ENCODE assay signal across 29 mouse cellular contexts in the genomic region with DNA sequence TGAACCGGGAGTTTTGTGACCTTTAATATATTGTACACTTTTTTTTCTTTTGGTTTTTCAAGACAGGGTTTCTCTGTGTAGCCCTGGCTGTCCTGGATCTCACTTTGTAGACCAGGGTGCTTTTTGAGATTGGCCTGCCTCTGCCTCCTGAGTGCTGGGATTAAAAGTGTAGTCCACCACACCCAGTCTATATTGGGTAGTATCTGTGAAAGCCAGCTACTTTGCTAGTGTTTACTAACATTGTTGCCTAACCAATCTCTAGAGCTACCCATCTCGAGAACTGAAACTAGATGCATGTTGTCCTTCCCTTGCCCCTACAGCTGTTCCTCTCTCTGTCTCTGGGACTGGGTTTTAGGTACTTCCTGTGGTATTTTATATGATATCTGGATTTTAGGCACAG. TPM values are rescaled to one million over a fixed set of nuclear protein-coding genes. Genes with fewer than 3 reads are reported as not detected.
DNase-seq lines count a peak whose midpoint lies in the region; ATAC-seq and TF ChIP-seq lines count a peak whose summit lies in the region.
"Had no signal": no experiment of that assay in that cellular context is flagged by ENCODE, and none has a peak within 500 bp of the region (broad histone marks: within the 10 kb centered on the region; RNA-seq: fewer than 3 reads in every experiment).

No protein-coding gene starts in this region.

- no peak overlapping the region for H3K4me3 ChIP-seq in liver, embryonic 11.5 days (ENCODE audit: low read depth, low read length)
- peak overlapping the region in 1 of 2 experiments; percentile 4; a peak in 1 of 4 replicates for H3K4me3 ChIP-seq in liver, embryonic 14.5 days (ENCODE audit: insufficient read depth in 1 of 2, low read depth in 2 of 2, low read length in 2 of 2)
- H3K4me3 ChIP-seq in liver, postnatal 0 days (ENCODE audit: low read depth, low read length) = no peak overlapping the region
- no peak overlapping the region for H3K4me3 ChIP-seq in heart, adult 2 months
- H3K4me3 ChIP-seq in hindbrain, postnatal 0 days (ENCODE audit: low read length) = no peak overlapping the region
- H3K4me3 ChIP-seq: gastrocnemius, adult 2 months; heart, embryonic 12.5 days; heart, embryonic 15.5 days; hindbrain, embryonic 10.5 days; hindbrain, embryonic 13.5 days had no signal

- WGBS in liver, embryonic 11.5 days = 76% methylated on average over 2 of the region's 2 CpGs
- WGBS in liver, embryonic 14.5 days (ENCODE audit: insufficient replicate concordance) = 64% methylated on average over 2 of the region's 2 CpGs
- WGBS in liver, postnatal 0 days (ENCODE audit: insufficient replicate concordance) = 72% methylated on average over 2 of the region's 2 CpGs
- WGBS in heart, adult 2 months = 88% methylated on average over 2 of the region's 2 CpGs
- 88% methylated on average over 2 of the region's 2 CpGs for WGBS in hindbrain, postnatal 0 days

- H3K27me3 ChIP-seq in liver, embryonic 11.5 days (replicated peaks; ENCODE audit: control insufficient read depth, insufficient read depth, low read length) = peaks cover 3% of the 10 kb centered on the region
- no peaks in the 10 kb centered on the region for H3K27me3 ChIP-seq in liver, embryonic 14.5 days (ENCODE audit: control insufficient read depth, insufficient read depth, low read length)
- peaks cover 19% of the 10 kb centered on the region for H3K27me3 ChIP-seq in liver, postnatal 0 days (ENCODE audit: insufficient read depth, low read length)
- peaks cover 6% of the 10 kb centered on the region for H3K27me3 ChIP-seq in heart, adult 2 months (ENCODE audit: control insufficient read depth, insufficient read depth, low read length)
- H3K27me3 ChIP-seq in hindbrain, postnatal 0 days (ENCODE audit: insufficient read depth, low read length) = no peaks in the 10 kb centered on the region; the same call in 1 of the 2 replicates
- H3K27me3 ChIP-seq: CH12.LX, Patski had no signal

- H3K4me1 ChIP-seq in liver, embryonic 11.5 days (replicated peaks; ENCODE audit: control insufficient read depth, insufficient read depth, low read length) = peaks cover 28% of the 10 kb centered on the region
- H3K4me1 ChIP-seq in liver, embryonic 14.5 days (replicated peaks; ENCODE audit: control insufficient read depth in 2 of 2, insufficient read depth in 2 of 2, low read length in 1 of 2) = peaks cover 40 to 54% of the 10 kb centered on the region in 2 experiments
- H3K4me1 ChIP-seq in liver, postnatal 0 days (ENCODE audit: insufficient read depth) = peaks cover 15% of the 10 kb centered on the region
- no peaks in the 10 kb centered on the region for H3K4me1 ChIP-seq in heart, adult 2 months (ENCODE audit: control insufficient read depth, insufficient read depth, low read length)
- no peaks in the 10 kb centered on the region for H3K4me1 ChIP-seq in hindbrain, postnatal 0 days (ENCODE audit: insufficient read depth, low read length)

- no peak overlapping the region for H3K9ac ChIP-seq in liver, embryonic 11.5 days (ENCODE audit: low read depth, low read length)
- no peak overlapping the region; the same call in 1 of the 2 replicates for H3K9ac ChIP-seq in liver, embryonic 14.5 days (replicated peaks)
- H3K9ac ChIP-seq in liver, postnatal 0 days (replicated peaks) = no peak overlapping the region
- no peak overlapping the region for H3K9ac ChIP-seq in heart, adult 2 months (ENCODE audit: low read depth, low read length)
- no peak overlapping the region for H3K9ac ChIP-seq in hindbrain, postnatal 0 days (replicated peaks; ENCODE audit: low read length)
- H3K9ac ChIP-seq: forebrain, postnatal 0 days; heart, embryonic 12.5 days; heart, embryonic 15.5 days; hindbrain, embryonic 13.5 days had no signal

- ATAC-seq in liver, embryonic 11.5 days (replicated peaks; ENCODE audit: low FRiP score) = no peak
- peak; percentile 56 for ATAC-seq in erythroid progenitor cell, adult 5-6 weeks (replicated peaks; ENCODE audit: low FRiP score, poor library complexity, severe bottlenecking)
- ATAC-seq in liver, embryonic 14.5 days (ENCODE audit: insufficient read depth) = peak; percentile 26
- peak; percentile 37 for ATAC-seq in liver, postnatal 0 days
- ATAC-seq in hindbrain, postnatal 0 days = no peak
- ATAC-seq: forebrain, embryonic 14.5 days; forebrain, postnatal 0 days; intestine, postnatal 0 days; Patski had no signal

- H3K4me2 ChIP-seq in liver, embryonic 11.5 days = no peak overlapping the region
- H3K4me2 ChIP-seq in liver, embryonic 14.5 days (ENCODE audit: low read depth) = peak overlapping the region; percentile 66
- peak overlapping the region; percentile 57; the same call in 1 of the 2 replicates for H3K4me2 ChIP-seq in liver, postnatal 0 days (ENCODE audit: low read depth, low read length)
- H3K4me2 ChIP-seq in hindbrain, postnatal 0 days (ENCODE audit: low read depth, low read length) = no peak overlapping the region
- H3K4me2 ChIP-seq: heart, embryonic 12.5 days; heart, embryonic 15.5 days; hindbrain, embryonic 13.5 days had no signal

- no peak for TF ChIP-seq CTCF in liver, embryonic 14.5 days (IDR thresholded peaks at IDR 0.05; ENCODE audit: low read depth)
- TF ChIP-seq CTCF in liver, postnatal 0 days (IDR thresholded peaks at IDR 0.05; ENCODE audit: low read depth) = no peak
- no peak for TF ChIP-seq CTCF in heart, adult 2 months (IDR thresholded peaks at IDR 0.05)
- no peak for TF ChIP-seq CTCF in hindbrain, postnatal 0 days (IDR thresholded peaks at IDR 0.05; ENCODE audit: low read depth)

- no peak for TF ChIP-seq POLR2A in heart, adult 2 months (IDR thresholded peaks at IDR 0.05; ENCODE audit: insufficient read depth, low read depth, low read length)

- peak; percentile 70 for TF ChIP-seq EP300 in liver, embryonic 14.5 days (IDR thresholded peaks at IDR 0.05; ENCODE audit: low read depth)
- TF ChIP-seq EP300 in liver, postnatal 0 days (IDR thresholded peaks at IDR 0.05; ENCODE audit: low read depth) = peak; percentile 88
- TF ChIP-seq EP300 in heart, adult 2 months (IDR thresholded peaks at IDR 0.05; ENCODE audit: insufficient read depth, low read depth, low read length) = no peak

- intact Hi-C loops in heart, adult 2 months (cut with DNase I) = no loop called here

- no peak overlapping the region for H3K27ac ChIP-seq in liver, embryonic 11.5 days (ENCODE audit: low read depth, low read length)
- peak overlapping the region; percentile 80 for H3K27ac ChIP-seq in liver, embryonic 14.5 days
- peak overlapping the region; percentile 46 for H3K27ac ChIP-seq in liver, postnatal 0 days (ENCODE audit: low read depth)
- H3K27ac ChIP-seq in heart, adult 2 months = no peak overlapping the region
- H3K27ac ChIP-seq in hindbrain, postnatal 0 days = no peak overlapping the region
- H3K27ac ChIP-seq: gastrocnemius, adult 2 months; heart, embryonic 15.5 days; hindbrain, embryonic 10.5 days; hindbrain, embryonic 13.5 days had no signal

- no peaks in the 10 kb centered on the region for H3K36me3 ChIP-seq in liver, embryonic 11.5 days (ENCODE audit: control insufficient read depth, insufficient read depth, low read length)
- peaks cover 6% of the 10 kb centered on the region for H3K36me3 ChIP-seq in liver, embryonic 14.5 days (replicated peaks; ENCODE audit: control insufficient read depth, insufficient read depth, low read depth)
- H3K36me3 ChIP-seq in liver, postnatal 0 days (replicated peaks; ENCODE audit: insufficient read depth, low read length) = 0 out of 2 replicates have a peak, but pooled peaks cover 6% of the 10 kb centered on the region
- H3K36me3 ChIP-seq in heart, adult 2 months (ENCODE audit: control insufficient read depth, insufficient read depth, low read length) = no peaks in the 10 kb centered on the region
- no peaks in the 10 kb centered on the region for H3K36me3 ChIP-seq in hindbrain, postnatal 0 days (ENCODE audit: insufficient read depth, low read length)
- H3K36me3 ChIP-seq: heart, embryonic 12.5 days; heart, embryonic 15.5 days; hindbrain, embryonic 10.5 days; hindbrain, embryonic 13.5 days had no signal

- peak; percentile 53 for DNase-seq in liver
- DNase-seq in liver, embryonic 11.5 days (ENCODE audit: low spot score) = no peak
- peak; percentile 51 to 76 (median 76) for DNase-seq in liver, embryonic 14.5 days (ENCODE audit: low read depth in 3 of 3, low spot score in 3 of 3)
- DNase-seq in liver, postnatal 0 days = no peak
- DNase-seq in heart, adult 2 months = no peak
- DNase-seq in urinary bladder, adult 2 months (ENCODE audit: low spot score) = no peak
- DNase-seq in hindbrain, postnatal 0 days (ENCODE audit: low spot score) = no peak
- DNase-seq: adrenal gland, adult 2 months; adrenal gland, postnatal 25 days; B cell, adult 2 months; cerebellum, adult 2 months; cerebellum, postnatal 10 days; cerebellum, postnatal 36 days; embryo, embryonic 11 days; forebrain, postnatal 0 days; gastrocnemius, adult 2 months; gastrocnemius, postnatal 14 days; heart, adult 11 months; heart, postnatal 10 days; heart, postnatal 36 days had no signal

- H3K9me3 ChIP-seq in liver, embryonic 11.5 days (ENCODE audit: control insufficient read depth, low read length) = no peaks in the 10 kb centered on the region
- H3K9me3 ChIP-seq in liver, embryonic 14.5 days (ENCODE audit: control insufficient read depth, low read length) = no peaks in the 10 kb centered on the region
- no peaks in the 10 kb centered on the region for H3K9me3 ChIP-seq in liver, postnatal 0 days (ENCODE audit: low read length)
- no peaks in the 10 kb centered on the region for H3K9me3 ChIP-seq in hindbrain, postnatal 0 days (ENCODE audit: low read length)
- H3K9me3 ChIP-seq: heart, embryonic 12.5 days; heart, embryonic 15.5 days; hindbrain, embryonic 10.5 days; hindbrain, embryonic 13.5 days had no signal

- no peaks in the 10 kb centered on the region for H3K79me2 ChIP-seq in heart, adult 2 months (replicated peaks; ENCODE audit: control insufficient read depth, insufficient read depth, low read length)

RNA-seq across cellular contexts. Expression of a gene that starts 3.5 kb away (rescaled TPM):
- polyA plus RNA-seq in liver, embryonic 11.5 days (2014; fragmentation: Nextera tagmentation; extraction: Ambion mirVana) = 23.6 and 23.7 TPM in 2 replicates
- 223 and 243 TPM in 2 replicates for total RNA-seq in erythroid progenitor cell, adult 5-6 weeks (2015; ENCODE audit: low replicate concordance)
- 391 and 459 TPM in 2 replicates for total RNA-seq in erythroid progenitor cell, adult 5-6 weeks (2017; ENCODE audit: low replicate concordance)
- 23.5 and 26.2 TPM in 2 replicates for polyA plus RNA-seq in liver, embryonic 14.5 days (2012; rRNA removed)
- 40.5 and 43.5 TPM in 2 replicates for polyA plus RNA-seq in liver, embryonic 14.5 days (2014; fragmentation: Nextera tagmentation; extraction: Ambion mirVana)
- 19.1 and 20.7 TPM in 2 replicates for polyA plus RNA-seq in liver, postnatal 0 days (2015; fragmentation: Nextera tagmentation; extraction: Ambion mirVana)
- total RNA-seq in heart, adult 2 months (2021) = 10 to 100 TPM in 1 of 2 experiments, 1 to 10 TPM in 1; 4.6 to 21.6 TPM
- polyA plus RNA-seq in heart, adult 2 months (2012; rRNA removed) = 2.1 and 3.5 TPM in 2 replicates
- 8.7 and 10.3 TPM in 2 replicates for polyA plus RNA-seq in urinary bladder, adult 2 months (2012; rRNA removed)
- total RNA-seq in hindbrain, postnatal 0 days (2014; rRNA removed) = 34.0 and 39.6 TPM in 2 replicates
- 20.5 and 20.7 TPM in 2 replicates for polyA plus RNA-seq in hindbrain, postnatal 0 days (2015; fragmentation: Nextera tagmentation; extraction: Ambion mirVana)

RNA-seq across cellular contexts. Expression of a gene that starts 30.0 kb away (rescaled TPM):
- 17.9 and 19.4 TPM in 2 replicates for polyA plus RNA-seq in liver, embryonic 11.5 days (2014; fragmentation: Nextera tagmentation; extraction: Ambion mirVana)
- total RNA-seq in erythroid progenitor cell, adult 5-6 weeks (2015; ENCODE audit: low replicate concordance) = 16.3 and 20.5 TPM in 2 replicates
- 19.8 and 28.8 TPM in 2 replicates for total RNA-seq in erythroid progenitor cell, adult 5-6 weeks (2017; ENCODE audit: low replicate concordance)
- 5.4 and 6.5 TPM in 2 replicates for polyA plus RNA-seq in liver, embryonic 14.5 days (2012; rRNA removed)
- polyA plus RNA-seq in liver, embryonic 14.5 days (2014; fragmentation: Nextera tagmentation; extraction: Ambion mirVana) = 5.7 and 6.3 TPM in 2 replicates
- polyA plus RNA-seq in liver, postnatal 0 days (2015; fragmentation: Nextera tagmentation; extraction: Ambion mirVana) = 4.2 and 4.9 TPM in 2 replicates
- 10 to 100 TPM; 12.6 to 13.7 TPM for total RNA-seq in heart, adult 2 months (2021)
- 7.9 and 10.0 TPM in 2 replicates for polyA plus RNA-seq in heart, adult 2 months (2012; rRNA removed)
- polyA plus RNA-seq in urinary bladder, adult 2 months (2012; rRNA removed) = 17.9 and 18.5 TPM in 2 replicates
- 13.4 and 24.0 TPM in 2 replicates for total RNA-seq in hindbrain, postnatal 0 days (2014; rRNA removed)
- 6.4 and 6.6 TPM in 2 replicates for polyA plus RNA-seq in hindbrain, postnatal 0 days (2015; fragmentation: Nextera tagmentation; extraction: Ambion mirVana)

Comparison
In these comparisons a context has a peak if more than half of its experiments do, and no peak if none do; other contexts are left out.
1. DNase-seq: peak in liver (single experiment) and liver, embryonic 14.5 days (3 of 3); none in liver, embryonic 11.5 days (single experiment), liver, postnatal 0 days (single experiment), heart, adult 2 months (0 of 2), urinary bladder, adult 2 months (single experiment) and hindbrain, postnatal 0 days (single experiment).
2. ATAC-seq: peak in erythroid progenitor cell, adult 5-6 weeks (single experiment), liver, embryonic 14.5 days (single experiment) and liver, postnatal 0 days (single experiment); none in liver, embryonic 11.5 days (single experiment) and hindbrain, postnatal 0 days (single experiment).
3. H3K27ac ChIP-seq: peak in liver, embryonic 14.5 days (single experiment) and liver, postnatal 0 days (single experiment); none in liver, embryonic 11.5 days (single experiment), heart, adult 2 months (single experiment) and hindbrain, postnatal 0 days (single experiment).
4. H3K4me2 ChIP-seq: peak in liver, embryonic 14.5 days (single experiment) and liver, postnatal 0 days (single experiment); none in liver, embryonic 11.5 days (single experiment) and hindbrain, postnatal 0 days (single experiment).